Mouse (Mus musculus) kidney, adult 9 months (tissue): ENCODE data around the gene Tas2r136.

ENCODE experiments used
- DNase-seq: peaks from one replicate; pipeline ENCODE4 v3.0.0; 2022

Tas2r136 gene

DNA sequence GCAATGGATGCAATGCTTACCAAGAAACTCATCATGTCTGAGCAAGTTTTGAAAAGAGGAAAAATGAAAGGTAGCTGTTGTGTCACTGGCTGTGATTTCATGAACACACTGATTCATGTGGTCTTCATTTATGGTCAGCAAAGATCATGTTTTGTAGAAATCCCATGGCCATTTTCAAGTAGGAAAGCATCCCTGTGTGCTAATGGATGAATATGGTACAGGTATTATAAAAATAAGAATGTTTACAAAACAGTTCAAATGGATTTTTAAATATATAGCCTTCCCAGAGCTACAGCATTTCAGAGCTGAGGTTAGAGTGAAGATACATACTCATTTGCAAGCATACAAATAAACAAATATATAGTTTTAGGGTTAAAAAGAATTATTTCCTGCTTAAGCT is at the start of gene Tas2r136:
Tas2r136 (minus strand) TSS at position 101 of the 400 bp plus-strand sequence.
- DNase-seq: no peak

DNA sequence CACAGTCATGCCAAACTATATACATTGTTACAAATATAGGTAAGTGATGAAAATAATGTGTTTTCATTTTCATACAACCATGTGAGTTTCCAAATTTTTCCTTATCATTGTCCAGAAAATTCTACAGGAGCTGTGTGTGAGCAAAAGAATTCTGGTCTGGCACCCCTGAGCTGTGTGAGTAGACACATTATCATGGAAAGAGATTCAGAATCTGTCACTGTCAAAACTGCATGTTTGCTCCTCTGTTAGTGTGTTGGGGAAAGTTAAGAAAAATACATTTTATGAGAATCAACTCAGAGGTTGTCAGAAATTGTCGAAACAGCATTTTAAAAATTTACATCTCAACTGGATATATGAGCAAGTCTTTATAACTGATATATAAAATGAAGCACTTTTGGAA is 24.6 kb upstream of the Tas2r136 start, which contains the start of gene Tas2r117:
Tas2r117 (plus strand) TSS at position 301 of the 400 bp plus-strand sequence.
- no peak for DNase-seq

DNA sequence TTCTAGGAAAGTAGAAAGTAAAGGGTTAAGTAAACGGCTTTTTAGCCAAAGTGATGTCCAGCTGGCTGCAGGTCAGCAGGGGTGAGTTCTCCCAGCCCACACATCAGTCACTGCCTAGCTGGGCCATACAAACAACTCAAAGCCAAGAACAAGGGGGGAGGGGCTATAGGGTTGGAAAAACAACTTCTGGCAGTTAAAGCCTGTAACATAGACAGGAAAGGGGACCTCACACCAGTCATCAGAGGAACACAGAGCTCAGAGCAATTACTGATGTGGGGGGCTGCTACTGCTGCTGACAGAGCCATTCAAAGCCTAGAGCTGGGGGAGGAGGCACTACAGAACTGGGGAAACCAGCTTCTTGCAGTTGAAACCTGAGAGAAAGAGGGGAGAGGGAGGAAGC is 17.4 kb upstream of the Tas2r136 start:
- no peak for DNase-seq

DNA sequence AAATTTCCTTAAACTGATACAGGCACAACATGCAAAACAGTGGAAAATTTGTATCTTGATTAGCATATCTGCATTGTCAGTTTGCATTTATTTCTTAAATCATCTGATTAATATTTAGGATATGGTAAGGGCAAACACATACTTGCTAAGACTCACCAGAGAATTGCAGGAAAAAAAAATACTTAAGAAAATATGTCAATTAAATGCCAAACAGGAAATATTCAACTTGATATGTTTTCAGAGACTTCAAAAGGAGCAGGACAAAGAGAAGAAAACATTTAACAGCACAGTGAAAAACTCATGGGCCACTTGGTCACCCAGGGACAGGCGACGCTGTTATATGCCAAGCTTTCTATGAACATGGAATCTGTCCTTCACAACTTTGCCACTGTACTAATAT is 16.1 kb downstream of the Tas2r136 start, which contains the start of gene Tas2r102:
Tas2r102 (plus strand) TSS at position 301 of the 400 bp plus-strand sequence.
- DNase-seq: no peak

DNA sequence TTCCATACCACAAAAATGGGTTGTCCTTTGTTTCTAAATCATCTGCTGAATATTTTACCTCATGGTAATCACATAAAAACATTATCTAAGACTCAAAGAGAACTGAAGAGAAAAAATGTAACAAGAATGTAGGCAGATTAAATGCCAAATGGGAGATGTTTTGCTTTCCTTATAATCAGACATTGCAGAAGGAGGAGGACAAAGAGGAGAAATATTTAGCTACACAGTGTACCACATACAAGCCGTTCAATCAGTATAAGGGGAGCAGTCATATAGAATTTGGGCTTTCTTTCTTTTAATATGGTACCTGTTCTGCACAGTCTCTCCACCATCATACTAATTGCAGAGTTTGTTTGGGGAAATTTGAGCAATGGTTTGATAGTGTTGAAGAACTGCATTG is 23.5 kb downstream of the Tas2r136 start, which contains the start of gene Tas2r124:
Tas2r124 (plus strand) TSS at position 301 of the 400 bp plus-strand sequence.
- no peak for DNase-seq

DNA sequence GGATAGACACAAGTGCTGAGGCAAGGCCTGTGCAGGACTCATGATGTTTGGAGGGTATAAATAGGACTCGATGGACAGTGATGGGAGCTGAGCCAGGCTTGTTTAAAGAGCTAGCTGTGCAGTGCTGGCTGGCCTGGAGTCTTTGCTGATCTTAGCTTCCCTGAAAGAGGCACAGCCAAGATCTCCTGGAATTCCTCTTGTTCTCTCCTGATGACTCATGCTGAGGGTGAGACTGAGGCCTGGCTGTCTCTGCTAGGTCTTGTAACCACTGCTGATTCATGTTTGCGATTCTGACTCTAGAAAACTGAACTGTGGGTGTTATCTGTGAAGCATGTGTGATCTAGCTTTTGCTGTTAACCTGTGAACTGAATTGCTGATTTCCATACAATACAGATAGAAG is 27.8 kb downstream of the Tas2r136 start:
- no peak for DNase-seq

DNA sequence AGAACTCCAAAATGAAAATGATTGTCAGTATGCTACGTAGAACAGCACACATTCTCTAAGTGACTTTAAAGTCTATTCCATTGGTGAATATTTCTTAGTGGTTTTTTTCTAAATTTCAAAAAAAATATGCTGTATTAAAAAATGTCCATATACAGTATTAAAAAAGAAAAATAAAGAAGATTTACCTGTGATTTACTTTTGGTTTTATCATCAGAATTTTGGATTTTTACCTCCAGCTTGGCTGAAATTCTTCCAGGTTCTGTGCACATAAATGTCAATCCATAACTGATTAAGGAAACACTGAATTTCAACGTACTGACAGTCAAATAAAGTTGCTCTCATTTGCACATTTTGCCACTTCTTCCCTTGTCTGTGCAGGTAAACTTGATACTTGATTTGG is 40.0 kb downstream of the Tas2r136 start, which contains the start of gene Tas2r115:
Tas2r115 (minus strand) TSS at position 101 of the 400 bp plus-strand sequence.
- no peak for DNase-seq
